Mouse (Mus musculus) T-helper 2 cell (primary cell): ENCODE data around the gene Optn.

Source experiments
- in situ Hi-C: fragments of 300-600 bp; cut with MboI, MseI; formaldehyde crosslinking; loops from one replicate; pipeline ENCODE4 v1.15.1; 2025; ENCODE audit warnings: high pct_unique_total_duplicates

Gene Optn

DNA sequence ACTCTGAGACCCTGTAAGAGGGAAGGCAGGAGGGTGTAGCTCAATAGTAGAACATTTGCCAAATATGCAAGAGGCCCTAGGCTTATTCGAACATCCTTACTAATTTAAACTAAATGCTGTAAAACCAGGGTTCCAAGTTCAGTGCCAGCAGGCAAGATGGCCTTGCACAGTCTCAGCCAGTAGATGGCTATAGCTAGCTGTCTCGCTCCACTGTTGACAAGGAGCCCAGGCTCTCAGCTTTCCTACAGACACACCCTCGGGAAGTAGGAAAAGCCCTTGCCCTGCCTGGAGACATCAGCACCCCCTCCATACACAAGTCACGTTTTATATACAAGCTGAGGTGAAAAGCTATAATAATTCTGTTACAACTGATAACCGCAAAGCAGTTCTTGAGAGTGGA is 31.2 kb downstream of the Optn start:
- in situ Hi-C loops: no loop called here

DNA sequence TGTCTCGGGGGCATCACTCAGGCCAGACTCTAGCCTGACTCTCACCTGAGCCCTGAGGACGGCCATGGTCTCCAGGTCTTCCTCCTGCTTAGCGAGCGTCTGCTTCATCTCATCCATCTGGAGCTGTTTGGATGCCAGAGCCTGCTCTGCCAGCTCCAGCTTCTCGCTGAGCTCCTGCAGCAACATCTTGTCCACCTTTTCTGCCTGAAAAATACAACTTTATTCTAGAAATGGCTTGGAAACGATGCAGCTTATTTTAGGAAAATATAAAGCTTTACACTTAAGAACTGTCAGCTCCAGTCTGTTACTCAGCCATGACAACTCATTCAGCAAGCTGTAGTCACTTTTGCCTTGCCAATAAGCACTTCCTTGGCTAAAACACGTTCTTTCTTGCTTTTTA is 32.6 kb downstream of the Optn start:
- in situ Hi-C loops: no loop called here

DNA sequence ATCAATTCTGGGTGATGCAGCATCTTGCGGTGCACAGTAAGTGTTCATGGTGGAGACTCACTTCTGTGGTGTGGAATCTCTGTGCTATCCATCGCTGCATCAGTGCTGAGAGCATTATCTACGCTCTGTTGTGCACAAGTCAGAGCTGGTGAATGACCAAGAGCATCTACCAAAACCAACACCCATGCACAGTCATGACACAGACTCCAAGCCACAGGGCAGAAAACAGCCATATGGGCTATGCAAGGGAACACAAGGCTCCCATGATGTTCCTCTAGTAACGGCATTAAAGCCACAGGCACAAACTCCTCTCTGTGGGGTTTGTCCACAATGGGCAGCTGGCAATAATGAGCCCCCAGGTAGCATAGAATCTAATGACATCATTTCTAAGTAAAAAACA is 34.0 kb downstream of the Optn start:
- in situ Hi-C loops: no loop called here

DNA sequence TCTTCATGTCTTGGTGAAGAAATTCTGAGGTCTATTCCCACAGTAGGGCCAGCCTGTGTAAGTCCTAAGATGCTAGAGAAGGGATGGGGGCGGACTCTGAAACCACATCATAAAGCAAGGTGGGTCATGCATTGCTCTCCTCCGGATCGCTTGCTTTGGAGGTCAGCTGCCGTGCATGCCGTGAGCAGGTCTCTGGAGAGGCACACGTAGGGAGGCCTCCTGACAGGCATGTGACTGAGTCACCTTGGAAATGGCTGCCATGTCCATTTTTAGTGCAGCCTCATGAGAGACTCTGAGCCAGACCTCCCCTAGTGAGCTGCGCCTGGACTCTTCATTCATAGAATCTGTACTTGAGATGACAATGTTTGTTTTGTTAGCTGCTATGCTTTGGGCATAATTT is 35.8 kb downstream of the Optn start:
- in situ Hi-C loops: no loop called here

DNA sequence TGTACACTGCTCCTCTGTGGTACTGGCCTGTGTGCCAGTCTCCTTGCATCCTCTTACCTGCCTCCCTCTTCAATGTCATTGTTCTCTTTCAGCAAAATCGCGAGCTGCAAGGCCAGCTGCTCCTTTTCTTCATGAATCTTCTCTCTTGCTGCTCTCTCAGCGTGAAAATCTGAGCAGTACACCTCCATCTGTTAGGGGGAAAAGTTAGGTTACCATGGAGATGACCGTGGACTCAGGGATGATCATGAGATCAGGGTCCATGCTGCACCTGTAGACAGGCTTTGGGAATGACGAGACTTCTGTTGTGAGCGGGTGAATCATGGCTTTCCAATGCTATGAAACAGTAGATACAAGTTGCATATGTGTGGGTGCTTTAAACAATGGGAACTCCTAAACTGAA is 36.8 kb downstream of the Optn start:
- in situ Hi-C loops: no loop called here

DNA sequence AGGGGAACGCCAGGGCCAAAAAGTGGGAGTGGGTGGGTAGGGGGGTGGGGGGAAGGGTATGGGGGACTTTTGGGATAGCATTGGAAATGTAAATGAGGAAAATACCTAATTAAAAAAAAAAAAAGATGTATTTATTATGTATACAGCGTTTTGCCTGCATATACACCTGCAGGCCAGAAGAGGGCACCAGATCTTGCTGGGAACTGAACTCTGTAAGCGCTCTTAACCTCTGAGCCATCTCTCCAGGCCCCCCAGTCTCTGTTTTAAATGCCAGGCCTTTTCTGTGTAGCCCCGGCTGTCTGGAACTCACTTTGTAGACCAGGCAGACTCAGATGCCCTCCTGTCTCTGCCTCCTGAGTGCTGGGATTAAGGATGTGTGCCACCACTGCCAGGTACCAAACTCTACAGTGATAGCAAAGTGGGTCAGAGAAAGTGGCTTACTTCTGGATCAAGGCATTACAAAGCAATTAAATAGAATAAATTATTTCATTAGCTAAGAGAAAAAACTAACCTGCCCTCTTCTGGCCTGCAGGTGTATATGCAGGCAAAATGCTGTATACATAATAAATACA is 38.6 kb downstream of the Optn start:
- in situ Hi-C loops: no loop called here

DNA sequence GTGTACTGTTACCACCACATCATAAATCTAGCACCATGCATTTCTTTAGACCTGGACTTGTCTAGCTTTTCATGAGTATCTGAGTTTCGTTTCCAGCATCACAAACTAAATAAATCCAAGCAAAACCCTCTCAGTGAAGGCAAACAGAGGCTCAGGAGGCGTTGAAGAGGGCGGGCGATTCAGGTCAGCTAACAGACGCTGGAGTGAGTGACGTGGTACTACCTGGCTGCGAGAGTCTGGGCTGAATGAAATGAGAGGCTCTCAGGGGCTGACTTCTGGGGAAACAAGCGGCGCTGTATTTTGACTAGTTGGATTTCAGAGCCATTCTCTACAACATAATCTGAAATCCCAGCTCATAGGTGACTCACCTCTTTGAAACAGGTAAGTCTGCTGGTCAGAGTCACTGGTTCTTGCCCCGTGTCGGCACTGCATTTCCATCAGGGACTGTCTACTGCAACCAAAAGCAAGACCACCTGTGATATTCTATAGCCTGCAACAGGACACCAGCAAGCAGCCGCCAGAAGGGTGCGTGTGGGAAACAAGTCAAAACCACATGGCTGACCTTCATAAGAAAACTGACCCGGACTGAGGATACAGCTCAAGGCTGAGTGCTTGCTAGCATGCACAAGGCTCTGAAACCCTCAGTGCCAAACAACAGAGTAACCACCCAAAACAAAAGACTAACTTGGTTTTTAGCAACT is 40.0 kb downstream of the Optn start:
- in situ Hi-C loops: no loop called here

DNA sequence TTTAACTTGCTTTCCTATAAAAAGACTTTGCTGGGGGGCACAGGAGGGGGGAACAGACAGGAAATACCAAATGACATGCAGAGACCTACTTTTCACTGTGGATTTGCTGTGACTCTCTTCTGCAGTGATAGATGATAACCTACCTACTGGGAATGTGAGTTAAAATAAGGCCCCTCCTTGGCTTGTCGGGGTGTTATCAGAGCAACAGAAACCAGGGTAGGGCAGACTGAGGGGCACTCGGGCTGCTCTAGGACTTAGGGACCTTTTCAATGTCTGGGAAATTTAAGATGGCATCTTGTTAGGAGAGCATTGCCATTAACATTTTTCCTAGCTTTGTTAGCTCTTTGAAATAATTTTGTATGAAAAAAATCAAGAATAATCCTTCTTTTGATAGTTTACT is 40.6 kb downstream of the Optn start:
- in situ Hi-C loops: no loop called here

DNA sequence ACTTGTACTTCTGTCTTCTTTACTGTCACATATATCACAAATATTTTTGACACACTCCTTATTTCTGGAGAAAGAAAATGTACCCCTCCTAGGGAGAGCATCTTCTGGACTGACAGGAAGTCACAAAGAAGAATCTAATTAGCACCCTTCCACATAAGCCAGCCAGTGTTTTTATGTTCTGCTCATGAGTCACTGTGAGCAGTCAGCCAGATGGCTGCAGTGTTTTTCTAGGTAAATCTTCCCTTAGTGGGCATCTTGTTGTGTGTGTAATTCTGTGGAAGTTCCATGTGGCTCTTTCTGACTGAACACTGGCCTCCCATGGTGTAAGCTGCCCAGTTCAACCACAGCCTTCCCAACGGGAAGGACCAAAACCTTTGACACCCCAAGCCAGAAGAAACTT is 44.1 kb downstream of the Optn start:
- in situ Hi-C loops: no loop called here

DNA sequence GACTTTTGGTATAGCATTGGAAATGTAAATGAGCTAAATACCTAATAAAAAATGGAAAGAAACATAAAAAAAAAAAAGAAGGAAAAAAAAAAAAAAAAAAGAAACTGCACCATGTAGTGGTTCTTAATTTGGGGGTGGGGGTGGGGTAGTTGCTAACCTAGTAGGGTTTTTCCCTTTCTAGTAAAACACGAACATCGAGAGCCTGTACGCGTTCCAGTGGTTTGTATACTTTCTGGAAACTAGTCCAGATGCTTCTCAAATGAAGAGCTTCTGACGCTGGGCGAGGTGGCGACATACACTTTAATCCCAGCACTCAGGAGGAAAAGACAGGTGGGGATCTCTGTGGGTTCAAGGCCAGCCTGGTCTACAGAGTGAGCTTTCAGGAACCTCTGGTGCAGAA is 46.9 kb downstream of the Optn start:
- in situ Hi-C loops: no loop called here

DNA sequence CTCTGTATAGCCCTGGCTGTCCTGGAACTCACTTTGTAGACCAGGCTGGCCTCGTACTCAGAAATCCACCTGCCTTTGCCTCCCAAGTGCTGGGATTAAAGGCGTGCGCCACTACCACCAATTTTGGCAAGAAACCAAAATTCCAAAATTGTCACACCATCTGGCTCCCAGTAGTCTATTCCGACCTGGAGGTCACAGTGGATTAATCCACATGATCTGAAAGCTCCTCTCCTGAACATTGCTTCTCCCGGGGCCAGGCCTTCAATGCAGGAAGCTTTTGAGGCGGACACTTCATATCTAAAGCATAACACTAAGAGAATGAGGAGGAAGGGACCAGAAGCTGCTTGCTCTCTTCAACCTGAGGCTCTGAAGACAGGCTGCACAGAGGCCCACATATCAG is 48.3 kb downstream of the Optn start:
- in situ Hi-C loops: no loop called here

DNA sequence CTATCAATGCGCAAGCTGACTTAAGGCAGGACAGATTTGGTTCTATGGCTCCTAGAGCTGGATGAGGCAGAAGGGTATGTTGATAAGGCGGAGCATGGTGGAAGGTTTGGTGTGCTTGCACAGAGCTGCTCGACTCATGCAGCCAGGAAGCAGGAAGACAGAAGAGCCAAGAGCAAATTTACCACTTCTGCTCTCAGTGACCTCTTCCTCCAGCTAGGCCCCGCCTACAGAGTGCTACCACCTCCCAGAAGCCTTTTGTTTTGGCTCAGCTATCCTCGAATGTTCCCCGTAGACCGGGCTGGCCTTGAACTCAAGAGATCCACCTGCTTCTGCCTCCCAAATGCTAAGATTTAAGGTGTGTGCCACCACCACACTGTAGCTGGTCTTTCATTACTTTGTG is 49.2 kb downstream of the Optn start:
- in situ Hi-C loops: no loop called here

DNA sequence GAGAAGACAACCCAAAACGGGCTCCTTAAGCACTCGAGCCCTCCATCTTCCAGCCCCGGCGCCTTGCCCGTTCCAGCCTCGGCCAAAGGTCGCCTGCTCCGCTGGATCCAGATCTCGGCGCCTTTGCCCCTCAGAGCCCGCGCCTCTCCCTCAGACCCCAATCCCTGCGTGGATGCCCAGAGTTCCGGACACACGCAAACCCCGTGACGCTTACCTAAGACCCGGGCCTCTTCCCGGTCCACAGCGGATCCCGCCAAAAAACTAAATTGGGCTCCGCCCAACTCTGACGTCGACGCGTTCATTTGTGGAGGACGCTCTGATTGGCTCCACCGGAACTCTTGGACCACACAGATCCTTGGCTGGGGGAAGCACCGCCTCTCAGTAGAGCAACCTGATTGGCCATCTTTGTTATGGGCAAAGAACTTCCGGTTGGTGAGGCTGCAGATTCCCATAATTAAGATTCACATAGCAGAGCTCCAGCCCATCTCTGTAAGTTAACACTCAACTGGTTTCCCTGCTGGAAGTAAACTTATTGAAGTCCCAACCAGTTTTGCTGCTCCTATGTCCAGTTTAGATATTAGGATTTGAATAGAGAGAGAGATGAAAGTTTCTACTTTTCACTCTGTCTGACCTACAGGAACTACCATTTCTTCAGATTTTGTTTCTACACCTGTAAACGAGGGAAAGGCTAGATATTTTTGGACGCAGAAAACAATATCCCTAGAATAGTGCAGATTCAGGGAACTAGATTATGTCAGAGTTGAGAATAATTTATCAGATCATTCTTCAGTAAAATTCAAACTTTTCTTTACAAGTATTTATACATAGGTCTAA is 51.1 kb downstream of the Optn start, which contains the start of gene Mcm10:
Gene Mcm10, minus strand, starts transcription at position 301 of the 834 bp plus-strand sequence.
- in situ Hi-C loops: no loop called here

DNA sequence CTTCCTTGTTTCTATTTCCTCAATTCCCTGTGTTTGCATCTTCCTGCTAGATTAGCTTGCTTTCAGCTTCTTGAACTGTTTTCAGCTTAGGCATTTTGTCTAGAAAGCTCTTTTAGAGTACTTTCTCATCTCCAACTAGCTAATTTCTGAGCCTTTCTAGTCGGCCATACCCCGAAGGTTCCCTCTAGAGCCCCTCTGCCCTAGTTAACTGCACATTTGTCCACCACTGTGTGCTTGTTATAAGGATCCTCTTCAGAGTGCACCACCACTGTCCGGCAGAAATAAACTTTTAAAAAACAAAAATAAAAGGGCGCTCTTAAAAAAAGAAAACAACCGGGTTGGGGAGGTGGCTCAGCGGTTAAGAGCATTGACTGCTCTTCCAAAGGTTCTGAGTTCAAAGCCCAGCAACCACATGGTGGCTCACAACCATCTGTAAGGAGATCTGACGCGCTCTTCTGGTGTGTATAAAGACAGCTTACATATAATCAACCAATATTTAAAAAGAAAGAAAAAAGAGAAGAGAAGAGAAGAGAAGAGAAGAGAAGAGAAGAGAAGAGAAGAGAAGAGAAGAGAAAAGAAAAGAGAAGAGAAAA is 51.9 kb downstream of the Optn start:
- in situ Hi-C loops: no loop called here

DNA sequence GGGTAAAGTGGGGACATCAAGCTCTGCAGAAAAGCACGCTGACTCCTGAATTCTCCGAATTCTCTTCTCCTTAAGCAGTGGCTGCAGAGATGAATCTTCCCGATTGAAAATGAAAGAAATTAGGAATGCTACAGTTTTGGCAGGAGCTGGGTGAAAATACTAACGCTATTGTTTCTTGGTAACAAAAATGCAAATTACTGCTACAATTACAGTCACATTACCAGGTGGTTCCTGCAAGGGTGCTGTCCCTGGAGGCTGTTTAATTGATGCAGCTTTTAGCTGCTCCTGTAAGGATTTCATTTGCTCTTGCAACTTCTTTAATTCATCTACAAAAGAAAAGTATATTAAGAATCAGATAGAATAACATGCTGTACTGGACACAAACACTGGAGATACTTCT is 56.7 kb downstream of the Optn start:
- in situ Hi-C loops: no loop called here

DNA sequence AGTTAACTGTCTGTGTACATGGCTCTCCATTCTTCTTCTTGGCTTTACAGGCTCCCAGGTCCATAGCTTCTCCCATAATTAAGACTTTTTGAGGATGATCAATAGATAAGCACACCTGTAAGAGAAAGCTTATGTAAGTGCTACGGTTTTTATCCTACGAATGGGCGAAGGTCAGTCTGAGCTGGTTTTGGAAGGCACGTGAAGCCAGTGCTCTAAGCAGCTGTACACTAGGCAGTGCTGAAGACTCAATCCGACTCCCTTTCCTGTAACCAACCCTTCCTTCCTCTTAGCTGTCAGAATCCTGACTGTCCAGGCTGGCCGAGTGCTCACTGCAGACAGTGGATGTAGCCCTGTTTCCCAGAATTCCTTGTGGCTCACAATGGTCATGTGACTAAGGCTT is 62.6 kb downstream of the Optn start:
- in situ Hi-C loops: loop anchor here (5.0 kb wide), 1 partner anchor 99 kb away; no protein-coding TSS in a partner anchor

DNA sequence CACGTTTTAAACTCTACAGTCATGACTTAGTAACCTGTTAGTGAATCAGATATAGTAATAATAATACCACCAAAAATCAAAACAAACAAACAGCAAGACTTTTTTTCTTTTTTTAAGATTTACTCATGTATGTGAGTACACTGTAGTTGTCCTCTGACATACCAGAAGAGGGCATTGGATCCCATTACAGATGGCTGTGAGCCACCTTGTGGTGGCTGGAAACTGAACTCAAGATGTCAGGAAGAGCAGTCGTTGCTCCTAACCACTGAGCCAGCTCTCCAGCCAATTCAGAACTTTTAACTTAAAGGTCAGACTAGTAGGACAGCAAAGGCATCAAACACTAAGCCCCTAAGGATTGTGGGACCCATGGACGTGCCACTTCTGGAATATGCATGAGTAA is 64.9 kb downstream of the Optn start:
- in situ Hi-C loops: loop anchor here (10.0 kb wide), 1 partner anchor 256 kb away; no protein-coding TSS in a partner anchor

DNA sequence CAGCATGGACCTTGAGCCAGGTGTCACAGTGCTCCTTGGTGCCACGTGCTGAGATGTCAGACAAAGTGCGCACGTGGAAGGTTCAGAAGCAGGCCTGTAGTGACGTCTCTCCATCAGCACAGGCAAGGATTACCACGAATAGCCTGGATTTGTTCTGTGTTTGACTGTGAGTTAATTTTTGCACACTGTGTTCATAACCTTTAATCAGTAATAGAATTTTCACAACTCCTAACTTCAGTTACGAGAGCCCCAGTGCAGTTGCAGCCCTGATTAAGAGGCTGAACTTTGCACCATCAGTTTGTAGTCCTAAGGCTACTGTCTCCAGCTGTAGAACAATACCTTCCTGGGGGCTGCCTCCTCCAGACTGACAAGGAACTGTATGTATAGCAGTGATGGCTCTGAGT is 67.4 kb downstream of the Optn start:
- in situ Hi-C loops: loop anchor here (10.0 kb wide), 1 partner anchor 258 kb away; no protein-coding TSS in a partner anchor

DNA sequence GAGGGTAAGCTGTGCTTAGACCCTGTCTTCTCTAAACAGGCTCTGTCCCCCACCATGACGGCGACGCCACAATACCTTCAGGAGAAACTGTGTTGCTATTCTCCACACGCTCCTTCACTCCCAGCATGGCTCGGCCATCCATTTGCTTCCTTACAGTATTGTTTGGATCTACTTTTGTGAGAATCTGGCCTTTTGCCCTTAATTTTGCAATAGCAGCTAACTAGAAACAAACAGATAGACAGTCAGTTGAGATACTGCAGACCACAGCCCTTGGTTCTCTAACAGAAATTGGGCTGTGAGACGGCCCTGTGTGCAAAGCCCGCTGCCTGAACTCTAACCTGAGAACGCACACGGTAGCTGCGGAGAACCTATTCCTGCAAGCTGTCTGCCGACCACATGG is 68.2 kb downstream of the Optn start:
- in situ Hi-C loops: loop anchor here (10.0 kb wide), 1 partner anchor 259 kb away; no protein-coding TSS in a partner anchor

DNA sequence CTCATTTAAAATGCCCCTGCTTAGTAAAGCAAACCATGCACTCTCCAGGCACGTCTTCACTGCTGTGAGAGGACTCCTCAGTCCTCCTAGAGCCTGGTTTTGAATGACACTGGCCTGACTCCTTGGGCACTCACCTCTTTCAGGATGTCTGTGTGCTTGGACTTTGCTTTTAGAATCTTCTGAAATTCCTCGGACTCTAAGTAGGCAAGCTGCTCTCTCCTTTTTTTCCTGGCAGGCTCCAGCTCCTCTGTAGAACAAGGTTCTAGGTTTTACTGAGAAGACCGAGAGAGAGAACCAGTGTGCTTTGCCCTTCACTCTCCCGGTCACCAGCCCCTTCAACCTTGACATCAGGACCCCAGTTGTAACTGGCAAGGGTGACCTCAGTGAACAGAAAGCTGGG is 69.4 kb downstream of the Optn start:
- in situ Hi-C loops: loop anchor here (10.0 kb wide), 1 partner anchor 260 kb away; no protein-coding TSS in a partner anchor

DNA sequence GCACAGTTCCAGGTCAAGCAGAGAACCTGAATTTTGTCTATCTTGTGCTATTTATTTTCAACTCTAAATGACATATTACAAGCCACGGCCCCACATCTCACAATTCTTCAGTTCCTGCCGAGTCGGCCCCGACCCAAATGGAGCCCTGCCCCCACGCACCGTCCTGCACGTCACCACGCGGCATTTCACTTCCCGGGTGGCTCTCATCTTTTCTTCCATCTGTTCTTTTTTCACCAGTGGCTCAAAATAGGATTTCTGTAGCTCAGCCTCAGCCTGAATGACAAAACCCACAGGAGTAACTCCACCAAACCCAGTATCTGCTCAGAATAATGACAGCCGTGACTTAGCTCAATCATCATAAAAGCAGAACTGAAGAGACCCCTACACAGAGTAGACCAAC is 70.3 kb downstream of the Optn start:
- in situ Hi-C loops: loop anchor here (10.0 kb wide), 1 partner anchor 261 kb away; no protein-coding TSS in a partner anchor

DNA sequence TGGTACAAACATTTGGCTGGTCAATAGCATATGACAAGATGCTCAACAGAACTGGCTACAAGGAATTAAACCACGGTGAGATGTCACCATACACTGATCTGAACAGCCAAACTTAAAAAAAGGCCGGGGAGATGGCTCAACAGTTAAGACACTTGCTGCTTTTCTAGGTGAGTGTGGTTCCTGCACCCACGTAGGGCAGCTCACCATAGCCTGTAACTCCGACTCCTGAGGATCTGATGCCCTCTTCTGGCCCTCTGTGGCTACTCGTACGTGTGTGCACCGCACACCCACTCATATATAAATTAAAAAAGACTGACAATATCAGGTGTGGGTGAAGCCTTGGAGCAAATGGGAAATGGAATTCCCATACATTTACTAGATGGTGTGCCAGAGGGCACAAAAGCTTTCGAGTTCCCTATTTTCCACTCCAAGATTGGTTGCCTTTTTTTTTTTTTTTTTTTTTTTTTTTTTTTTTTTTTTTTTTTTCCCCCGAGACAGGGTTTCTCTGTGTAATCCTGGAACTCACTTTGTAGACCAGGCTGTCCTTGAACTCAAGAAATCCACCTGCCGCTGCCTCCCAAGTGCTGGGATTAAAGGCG is 74.9 kb downstream of the Optn start:
- in situ Hi-C loops: no loop called here
